Mouse (Mus musculus) liver, adult (tissue): ENCODE results near the gene Olfr362.
"Not testable (repeated sequence)": the region's sequence is repeated elsewhere in the genome, so short reads cannot be mapped to it uniquely, and the experiment has no call there.

Source experiments
- GATA4 ChIP-seq: IDR thresholded peaks from 2 replicates; pipeline ENCODE4 v1.6.1; 2014; ENCODE audit warnings: mild to moderate bottlenecking, low read length; ENCODE audit not compliant: insufficient replicate concordance

Gene Olfr362

DNA sequence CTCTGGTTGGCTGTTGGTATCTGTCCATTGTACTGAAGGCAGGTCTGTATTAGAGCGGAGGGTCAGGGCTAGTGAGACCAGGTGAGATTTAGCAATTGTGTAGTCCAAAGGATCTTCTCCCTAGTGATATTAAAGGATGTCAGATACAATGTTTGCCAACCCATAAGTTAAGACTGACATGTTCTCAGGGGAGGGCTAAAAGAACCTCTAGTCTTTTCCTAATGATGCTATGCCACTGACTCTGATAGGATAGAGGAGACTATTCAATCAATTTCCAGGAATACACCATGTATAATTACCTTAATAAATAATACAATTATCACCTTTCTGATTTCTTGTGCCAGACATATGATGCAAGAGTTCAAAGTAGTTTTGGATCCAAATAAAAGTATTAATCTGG, at the start of gene Olfr362:
Olfr362 (minus strand) TSS at position 101 of the 400 bp plus-strand sequence.
- TF ChIP-seq GATA4: no peak

GRCm38 (mm10) chr2:37139022-37139421, 21.3 kb upstream of the Olfr362 start, which contains the start of gene Olfr364-ps1:
TSS of gene Olfr364-ps1 (plus strand) at chr2:37139322.
- no peak for TF ChIP-seq GATA4

GRCm38 (mm10) chr2:37089190-37089589, 28.5 kb downstream of the Olfr362 start, which contains the start of gene Olfr361:
TSS of gene Olfr361 (minus strand) at chr2:37089290.
- not testable (repeated sequence) for TF ChIP-seq GATA4

GRCm38 (mm10) chr2:37065446-37065845, 52.3 kb downstream of the Olfr362 start, which contains the start of gene Olfr360:
TSS of gene Olfr360 (plus strand) at chr2:37065746.
- no peak for TF ChIP-seq GATA4
